Mouse (Mus musculus) embryonic facial prominence, embryonic 11.5 days (tissue): Measurements from ENCODE around the gene Tsx. TPM values are rescaled to one million over a fixed set of nuclear protein-coding genes. Genes with fewer than 3 reads are reported as not detected.
"Not testable (repeated sequence)": the region's sequence is repeated elsewhere in the genome, so short reads cannot be mapped to it uniquely, and the experiment has no call there.

Experiments
- ATAC-seq: fragments of 200-750 bp; cut with Nextera tagmentation; replicated peaks from 2 replicates; pipeline ENCODE4 v1.8.0; 2017; ENCODE audit warnings: low read depth; ENCODE audit not compliant: insufficient number of reproducible peaks, low FRiP score, low TSS enrichment
- DNase-seq: peaks from one replicate; pipeline ENCODE4 v3.0.0-alpha.2; 2015; ENCODE audit warnings: low spot score
- H3K27ac ChIP-seq: fragments of 300-500 bp; sonication (generic); replicated peaks from 2 replicates; pipeline ENCODE4 v1.5.1; 2014; ENCODE audit warnings: mild to moderate bottlenecking, low read depth, low read length, control low read depth
- H3K27me3 ChIP-seq: fragments of 300-500 bp; sonication (generic); 2 replicates; pipeline ENCODE4 v1.6.1; 2014; ENCODE audit warnings: mild to moderate bottlenecking, low read length, moderate library complexity, mixed read lengths; ENCODE audit not compliant: control insufficient read depth, insufficient read depth
- H3K36me3 ChIP-seq: fragments of 300-500 bp; sonication (generic); replicated peaks from 2 replicates; pipeline ENCODE4 v1.6.1; 2014; ENCODE audit warnings: low read depth, mild to moderate bottlenecking, low read length, moderate library complexity, mixed read lengths; ENCODE audit not compliant: control insufficient read depth, insufficient read depth
- H3K4me1 ChIP-seq: fragments of 300-500 bp; sonication (generic); 2 replicates; pipeline ENCODE4 v1.6.1; 2014; ENCODE audit warnings: low read length, mixed read lengths; ENCODE audit not compliant: control insufficient read depth, insufficient read depth
- H3K4me2 ChIP-seq: fragments of 300-500 bp; sonication (generic); 2 replicates; pipeline ENCODE4 v1.6.1; 2014; ENCODE audit warnings: low read depth, mild to moderate bottlenecking, control low read depth, low read length, moderate library complexity
- H3K4me3 ChIP-seq: fragments of 300-500 bp; sonication (generic); 2 replicates; pipeline ENCODE4 v1.5.1; 2014; ENCODE audit warnings: low read depth, low read length, control low read depth
- H3K9ac ChIP-seq: fragments of 300-500 bp; sonication (generic); replicated peaks from 2 replicates; pipeline ENCODE4 v1.6.1; 2014; ENCODE audit warnings: mild to moderate bottlenecking, control low read depth, low read length
- H3K9me3 ChIP-seq: fragments of 300-500 bp; sonication (generic); replicated peaks from 2 replicates; pipeline ENCODE4 v1.6.1; 2016; ENCODE audit warnings: mild to moderate bottlenecking, low read length, inconsistent platforms, mixed read lengths; ENCODE audit not compliant: control insufficient read depth
- WGBS: fragments of 180-500 bp; shearing (Covaris S2); extraction: QIAGEN DNeasy Blood & Tissue Kit; methylation state at CpG from one replicate; pipeline ENCODE4 v1.1.7; 2014; 5-methylcytosine and 5-hydroxymethylcytosine counted together
- polyA plus RNA-seq: library from polyadenylated mRNA; unstranded; fragments of >200 nt; fragmentation: Nextera tagmentation; extraction: Ambion mirVana; gene quantifications from 2 replicates; pipeline ENCODE4 v1.2.1, GENCODE M21; 2014

The Tsx gene
- polyA plus RNA-seq, 1 experiment from 2014 or later = 0.53 TPM

GRCm38 (mm10) chrX:103447539-103448169, 33.4 kb downstream of the Tsx start:
- no peak overlapping the region; the same call in 1 of the 2 replicates for H3K9ac ChIP-seq
- peak overlapping the region; percentile 33 for H3K4me3 ChIP-seq
- 8% methylated on average over 34 of the region's 34 CpGs for WGBS
- no peaks in the 10 kb centered on the region for H3K4me1 ChIP-seq
- no peaks in the 10 kb centered on the region for H3K9me3 ChIP-seq
- ATAC-seq (no peak; the same call in 1 of the 2 replicates), DNase-seq (peak; percentile 41)
- H3K27me3 ChIP-seq = peaks cover 12% of the 10 kb centered on the region
- H3K4me2 ChIP-seq = peak overlapping the region; percentile 46
- no peaks in the 10 kb centered on the region for H3K36me3 ChIP-seq
- H3K27ac ChIP-seq = no peak overlapping the region

- ATAC-seq, H3K4me1 ChIP-seq, H3K9me3 ChIP-seq, H3K36me3 ChIP-seq, H3K4me2 ChIP-seq, H3K9ac ChIP-seq, H3K27ac ChIP-seq, H3K4me3 ChIP-seq, DNase-seq: not testable (repeated sequence)
- H3K27me3 ChIP-seq = peaks cover 12% of the 10 kb centered on the region
- WGBS = 52% methylated on average over 10 of the region's 13 CpGs
These were observed 34.2 kb downstream of the Tsx start for GRCm38 (mm10) chrX:103448429-103448828.

- H3K9me3 ChIP-seq, H3K4me1 ChIP-seq, ATAC-seq, DNase-seq, H3K27ac ChIP-seq, H3K4me2 ChIP-seq, H3K4me3 ChIP-seq, H3K36me3 ChIP-seq, H3K9ac ChIP-seq: not testable (repeated sequence)
- H3K27me3 ChIP-seq = peaks cover 12% of the 10 kb centered on the region
- 67% methylated on average over 17 of the region's 27 CpGs for WGBS
These were observed 34.9 kb downstream of the Tsx start for GRCm38 (mm10) chrX:103448943-103449722.

GRCm38 (mm10) chrX:103452815-103453214, 38.5 kb downstream of the Tsx start:
- no peak for ATAC-seq
- H3K27me3 ChIP-seq = peaks cover 8% of the 10 kb centered on the region

GRCm38 (mm10) chrX:103460056-103460455, 45.8 kb downstream of the Tsx start:
- H3K36me3 ChIP-seq = no peaks in the 10 kb centered on the region
- H3K4me1 ChIP-seq = no peaks in the 10 kb centered on the region
- H3K9me3 ChIP-seq = no peaks in the 10 kb centered on the region
- no peaks in the 10 kb centered on the region for H3K27me3 ChIP-seq
- no peak overlapping the region for H3K4me3 ChIP-seq
- 61% methylated on average over 5 of the region's 5 CpGs for WGBS
- ATAC-seq = no peak
- H3K9ac ChIP-seq = no peak overlapping the region
- peak; percentile 26 for DNase-seq
- H3K27ac ChIP-seq = no peak overlapping the region
- no peak overlapping the region for H3K4me2 ChIP-seq

More at GRCm38 (mm10) chrX:103452815-103453214, 38.5 kb downstream of the Tsx start:
- Histone ChIP-seq H3K27ac (no peak overlapping the region), H3K4me1 (no peaks in the 10 kb centered on the region), H3K9me3 (no peaks in the 10 kb centered on the region), H3K36me3 (no peaks in the 10 kb centered on the region), H3K9ac (no peak overlapping the region), H3K4me3 (no peak overlapping the region), H3K4me2 (no peak overlapping the region)
- 82% methylated on average over 6 of the region's 6 CpGs for WGBS
- no peak for DNase-seq

GRCm38 (mm10) chrX:103468998-103469397, 54.7 kb downstream of the Tsx start:
- Histone ChIP-seq H3K36me3 (no peaks in the 10 kb centered on the region), H3K4me3 (no peak overlapping the region), H3K4me2 (no peak overlapping the region), H3K4me1 (no peaks in the 10 kb centered on the region), H3K27ac (no peak overlapping the region), H3K27me3 (no peaks in the 10 kb centered on the region), H3K9me3 (no peaks in the 10 kb centered on the region), H3K9ac (no peak overlapping the region)
- DNase-seq (no peak), ATAC-seq (no peak)
- WGBS = 71% methylated on average over 2 of the region's 2 CpGs

GRCm38 (mm10) chrX:103472346-103472745, 58.1 kb downstream of the Tsx start:
- Histone ChIP-seq H3K4me1 (no peaks in the 10 kb centered on the region), H3K4me2 (no peak overlapping the region), H3K4me3 (no peak overlapping the region), H3K27ac (no peak overlapping the region), H3K9me3 (no peaks in the 10 kb centered on the region), H3K27me3 (no peaks in the 10 kb centered on the region), H3K9ac (no peak overlapping the region), H3K36me3 (no peaks in the 10 kb centered on the region)
- WGBS = 72% methylated on average over 3 of the region's 3 CpGs
- DNase-seq = no peak
- no peak for ATAC-seq
